Mouse (Mus musculus) megakaryocyte, adult 5-6 weeks (primary cell): ENCODE results near the gene Igf1r. TPM values are rescaled to one million over a fixed set of nuclear protein-coding genes. Genes with fewer than 3 reads are reported as not detected.
A peak's percentile ranks its signal among the peaks of the same experiment; 100 is the strongest.

Experiments
- ATAC-seq: 2 replicates; pipeline ENCODE4 v1.8.0; 2016; ENCODE audit warnings: mild to moderate bottlenecking, inconsistent platforms; ENCODE audit not compliant: poor library complexity, severe bottlenecking
- total RNA-seq, 2 experiments: library from RNA; stranded (forward) in 1 of 2; stranded (reverse) in 1 of 2; fragments of 153-499, 151-499 nt in 1 of 2; fragments of 221-1000, 200-1000 nt in 1 of 2; gene quantifications; 2 replicates each; pipeline versions ENCODE4 v1.2.3 to v1.2.4; 2015 to 2017

Igf1r gene
- total RNA-seq, 2 experiments from 2014 or later = 12.9 to 18.2 TPM

DNA sequence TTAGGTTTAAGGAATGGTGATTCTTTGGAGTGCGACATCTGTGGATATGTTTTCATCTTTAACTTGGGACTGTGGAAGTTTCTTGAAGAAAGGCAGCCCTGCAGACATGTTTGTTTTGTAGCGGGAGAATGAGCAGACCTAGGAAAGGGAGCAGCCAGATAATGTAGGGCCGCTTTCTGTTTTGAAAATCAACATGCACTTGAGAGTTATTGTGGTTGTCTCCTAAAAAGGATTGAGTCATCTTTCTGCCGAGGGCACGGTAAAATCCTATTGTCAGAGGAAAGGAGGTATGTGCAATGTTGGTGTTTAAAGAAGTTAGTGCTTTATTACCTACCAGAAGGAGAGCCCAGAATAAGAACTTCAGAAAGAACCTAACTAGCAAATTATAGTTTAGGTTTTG lies 2.6 kb downstream of the Igf1r start:
- ATAC-seq = no peak

DNA sequence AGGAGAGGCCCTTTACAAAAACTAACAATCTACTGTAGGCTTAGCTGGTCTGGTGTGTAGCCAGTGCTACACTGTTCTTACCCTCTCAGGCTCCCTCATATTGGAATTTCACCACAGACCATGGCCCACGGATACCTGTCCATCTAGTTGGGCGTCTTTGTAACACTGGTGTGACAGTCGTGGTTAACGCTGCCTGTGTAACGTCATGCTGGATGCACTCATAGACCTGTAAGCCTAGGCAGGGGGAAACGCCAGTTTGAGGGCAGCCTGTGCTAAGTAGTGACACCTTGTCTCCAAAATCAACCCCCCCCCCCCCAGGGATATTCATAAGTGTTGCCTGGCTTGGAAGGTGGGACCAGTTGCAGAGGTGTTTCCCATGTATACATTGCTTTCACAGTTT lies 4.7 kb downstream of the Igf1r start:
- no peak for ATAC-seq

DNA sequence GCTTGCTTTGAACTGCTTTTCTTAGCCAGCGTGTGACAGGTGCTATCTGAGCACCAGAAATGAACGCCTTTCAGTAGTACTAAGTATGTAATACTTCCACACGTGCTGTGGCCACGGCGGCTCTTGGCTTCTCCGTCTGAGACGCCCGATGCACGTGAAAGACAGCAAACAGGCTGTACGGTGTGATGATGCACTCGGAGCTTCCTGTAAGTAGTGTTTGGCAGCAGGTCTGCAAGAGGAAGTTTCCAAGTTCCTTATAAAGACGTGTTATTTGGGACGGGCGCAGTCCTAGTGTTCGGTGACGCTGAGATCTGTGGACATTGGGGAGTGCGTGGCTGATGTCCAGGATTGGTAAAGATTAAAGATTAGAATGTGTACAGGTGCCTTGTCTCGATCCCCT lies 5.4 kb downstream of the Igf1r start:
- ATAC-seq = peak; percentile 83

DNA sequence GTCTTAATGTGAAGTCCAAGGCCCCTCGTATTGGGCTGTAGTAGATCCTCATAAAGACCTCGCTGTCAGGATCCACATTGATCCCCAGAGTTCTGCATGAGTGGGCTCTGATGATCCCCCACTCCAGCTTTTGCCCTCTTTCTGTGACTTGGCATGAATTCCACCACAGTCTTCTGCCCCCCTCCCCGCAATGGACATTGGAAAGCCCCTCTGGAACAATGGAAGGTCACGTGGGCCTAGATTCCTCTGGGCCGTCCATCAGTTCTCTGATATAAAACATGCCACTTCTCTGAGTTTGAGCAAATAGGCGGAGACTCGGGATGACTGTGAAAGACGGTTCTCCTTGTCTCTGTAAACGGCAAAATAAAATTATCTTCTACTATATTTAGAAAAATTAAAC lies 8.1 kb downstream of the Igf1r start:
- no peak for ATAC-seq

DNA sequence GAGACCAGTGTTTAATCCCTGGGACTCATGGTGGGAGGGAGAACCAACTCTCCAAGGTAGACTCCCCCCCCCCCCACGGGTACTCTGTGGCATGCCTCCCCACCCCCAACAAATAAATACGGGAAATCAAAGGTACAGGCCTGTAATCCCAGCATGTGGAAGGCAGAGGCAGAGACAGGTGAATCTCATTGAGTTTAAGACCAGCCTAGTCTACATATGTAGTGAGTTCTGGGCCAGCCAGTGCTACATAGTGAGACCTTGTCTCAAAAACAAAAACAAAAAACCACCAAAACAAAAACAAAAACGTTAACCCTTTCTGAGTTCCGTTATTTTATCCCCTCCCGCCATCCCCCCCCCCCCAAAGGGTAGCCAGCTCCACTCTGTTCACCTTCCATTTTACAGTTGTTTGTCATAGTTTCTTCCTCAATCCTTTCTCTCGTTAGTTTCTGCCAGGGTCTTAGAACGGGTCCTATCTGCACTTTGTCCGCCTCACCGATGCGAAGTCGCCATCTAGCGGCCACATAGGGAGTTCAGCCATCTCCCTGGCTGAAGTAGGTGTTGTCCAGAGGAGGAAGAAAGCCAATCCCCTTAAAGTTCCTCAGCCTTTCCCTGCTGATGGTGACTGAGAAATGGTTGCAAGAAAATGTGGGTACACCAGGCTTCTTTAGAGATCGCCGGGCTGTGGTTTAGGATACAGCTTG lies 9.1 kb downstream of the Igf1r start:
- peak; percentile 84 for ATAC-seq

DNA sequence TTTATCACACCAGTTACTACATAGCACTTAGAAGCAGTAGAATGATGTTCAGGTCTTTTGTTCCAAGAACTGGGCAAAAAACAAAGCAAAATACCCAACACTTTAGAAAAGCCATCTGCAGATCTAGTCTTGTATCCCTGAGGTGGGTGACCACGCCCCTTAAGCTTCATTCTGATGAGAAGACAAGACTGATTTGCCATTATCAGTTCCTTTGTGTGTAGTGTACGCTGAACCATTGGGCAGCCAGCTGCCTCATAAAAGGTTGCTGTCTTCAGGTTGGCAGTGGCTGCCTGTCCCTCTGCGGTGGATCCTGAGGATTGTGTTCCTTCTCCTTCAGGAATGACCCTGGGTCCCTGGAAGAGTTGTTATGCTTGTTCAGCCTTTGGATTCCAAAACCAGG lies 11.1 kb downstream of the Igf1r start:
- no peak for ATAC-seq

DNA sequence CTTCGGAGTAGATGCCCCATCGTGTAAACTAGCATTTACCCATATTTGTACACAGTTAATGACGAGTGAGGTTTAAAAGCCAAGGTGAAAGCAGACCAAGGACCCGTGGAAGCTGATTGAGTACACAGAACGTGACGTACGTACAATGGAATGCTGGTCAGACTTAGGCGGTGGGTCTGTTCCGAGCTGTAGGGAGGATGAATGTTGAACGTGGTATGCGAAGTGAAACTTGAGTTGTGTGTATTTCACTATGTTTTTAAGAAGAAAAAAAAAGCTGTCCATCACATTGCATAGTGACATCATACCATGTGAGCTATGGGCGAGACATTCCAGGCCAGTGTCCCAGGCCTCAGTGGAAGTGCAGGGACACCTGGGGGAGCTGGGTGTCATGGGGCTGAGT lies 15.8 kb downstream of the Igf1r start:
- no peak for ATAC-seq

DNA sequence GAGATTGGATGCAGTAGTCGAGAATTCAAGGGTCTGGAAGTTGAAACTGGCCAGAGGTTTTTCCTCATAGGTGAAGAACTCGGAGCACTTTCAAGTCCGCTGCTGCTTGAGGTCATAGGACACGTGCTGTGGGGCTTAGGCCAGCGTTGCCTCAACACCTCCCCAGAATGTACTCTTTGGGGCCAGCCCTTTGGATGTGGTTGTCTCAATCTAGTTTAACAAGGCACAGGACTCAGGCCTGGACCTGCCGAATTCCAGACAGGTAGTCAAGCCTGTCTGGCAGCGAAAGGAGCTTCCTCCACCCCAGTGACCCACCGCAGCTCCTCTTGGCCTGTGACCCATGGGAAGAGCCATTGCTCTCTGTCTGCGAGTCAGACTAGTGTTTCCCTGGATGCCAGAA lies 16.4 kb downstream of the Igf1r start:
- no peak for ATAC-seq

DNA sequence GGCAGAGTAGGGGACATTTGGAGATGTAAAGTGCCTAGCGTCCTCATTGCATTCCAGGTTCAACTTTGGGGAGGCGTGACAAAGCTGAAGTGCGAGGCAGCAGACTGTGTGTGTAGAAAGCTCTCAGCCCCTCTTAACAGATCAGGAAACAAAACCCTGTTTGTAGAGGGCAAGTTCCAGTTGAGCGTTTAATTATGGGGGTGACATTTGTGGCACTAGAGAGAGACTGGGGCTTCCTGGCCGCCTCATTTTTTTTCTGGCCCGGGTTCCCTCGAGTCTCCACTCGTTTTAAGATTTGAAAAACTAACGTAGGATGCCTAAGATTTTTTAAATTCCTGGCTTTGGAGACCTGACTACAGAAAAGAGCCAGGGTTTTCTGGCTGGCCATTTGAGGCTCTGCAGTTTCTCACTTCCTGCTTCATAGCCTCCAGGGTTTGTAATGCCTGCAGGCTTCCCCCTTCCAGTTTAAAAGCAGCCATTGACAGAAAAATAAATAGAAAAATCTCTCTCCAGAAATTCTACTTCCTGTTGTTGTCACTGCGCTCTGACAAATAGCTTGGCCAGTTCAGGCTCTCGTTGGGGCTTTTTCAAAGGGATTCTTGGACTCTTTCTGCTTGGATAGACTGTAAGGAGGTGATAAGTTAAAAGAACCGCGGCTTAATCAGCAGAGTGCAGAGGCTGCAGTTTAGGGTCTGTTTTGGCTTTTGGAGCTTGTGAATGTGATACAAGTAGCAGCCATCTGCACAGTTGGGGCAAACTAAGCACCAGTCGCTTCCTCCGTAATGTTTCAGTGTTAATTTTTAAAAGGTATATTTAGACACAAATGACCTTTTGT lies 20.8 kb downstream of the Igf1r start:
- peak; percentile 79 for ATAC-seq

DNA sequence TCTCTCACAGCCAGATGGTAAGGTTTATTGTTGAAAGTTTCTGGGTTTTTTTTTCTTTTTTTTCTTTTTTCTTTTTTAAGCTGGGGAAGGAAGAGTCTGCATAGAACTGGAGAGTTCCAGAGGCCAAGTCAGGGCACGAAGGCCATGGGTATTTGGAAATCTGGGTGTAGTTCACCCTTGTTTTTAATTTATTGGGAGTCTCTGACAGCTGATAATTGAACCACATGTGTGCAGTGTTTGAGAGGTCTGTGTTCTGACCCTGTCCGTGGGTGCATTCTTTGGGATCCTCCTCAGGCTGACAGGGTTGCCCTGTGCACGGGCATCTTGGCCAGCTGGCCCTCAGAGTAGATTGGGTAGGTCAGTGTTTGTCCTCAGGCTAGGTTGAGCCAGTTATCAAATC lies 29.3 kb downstream of the Igf1r start:
- no peak for ATAC-seq

DNA sequence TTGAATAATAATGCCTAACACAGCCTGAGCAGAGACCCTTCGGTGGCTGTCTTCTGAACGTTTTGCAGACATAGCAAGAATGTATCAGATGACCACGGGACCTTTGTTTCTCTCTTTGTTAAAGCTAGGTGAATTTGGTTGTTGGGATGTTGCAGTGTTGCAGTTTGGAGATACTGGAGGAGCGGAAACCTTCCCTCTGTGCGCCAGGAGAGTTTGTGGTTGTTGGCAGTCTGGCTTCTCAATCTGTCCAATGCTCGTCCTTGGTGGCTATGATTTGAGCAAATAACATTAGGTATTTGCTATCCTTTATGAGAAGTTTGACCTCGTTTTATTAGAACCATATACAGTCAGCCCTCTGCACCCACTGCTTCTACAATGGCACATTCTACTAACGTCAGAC lies 30.2 kb downstream of the Igf1r start:
- ATAC-seq = no peak

DNA sequence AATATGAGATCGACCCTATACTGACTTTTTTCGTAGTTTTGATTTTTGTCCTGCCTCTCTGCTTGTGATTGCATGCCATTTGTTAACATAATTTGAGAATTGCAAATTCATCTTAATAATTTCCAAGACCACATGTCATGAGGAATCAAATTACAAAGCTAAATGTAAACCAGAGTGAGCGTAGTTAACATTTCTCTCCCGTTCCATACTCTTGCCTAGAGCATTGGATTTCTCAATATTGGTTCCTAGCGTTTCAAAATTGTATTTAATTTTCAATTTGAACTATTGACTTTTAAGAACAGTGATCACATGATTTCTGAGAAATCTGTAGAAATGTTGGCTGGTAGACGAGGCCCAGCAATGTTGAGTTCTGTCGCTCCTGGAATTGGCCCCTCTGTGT lies 30.8 kb downstream of the Igf1r start:
- ATAC-seq = no peak

DNA sequence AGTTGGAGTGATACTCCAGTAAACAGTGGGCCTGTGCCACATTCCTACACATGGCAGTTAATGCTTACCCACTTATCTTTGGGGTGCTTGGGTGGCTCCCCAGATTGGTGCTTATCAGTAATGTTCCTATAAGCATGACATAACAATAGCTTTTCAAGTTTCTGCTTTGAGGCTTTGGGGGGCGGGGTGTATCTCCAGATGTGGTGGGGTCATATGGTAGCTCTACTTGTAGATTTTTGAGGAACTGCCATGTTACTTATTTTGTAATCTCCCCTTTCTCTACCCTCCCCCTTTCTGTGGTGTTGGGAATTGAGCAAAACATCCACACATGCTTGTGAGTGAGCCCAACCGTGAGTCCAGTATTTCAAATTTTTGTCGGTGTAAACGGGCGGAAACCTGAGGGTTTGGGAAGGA lies 32.4 kb downstream of the Igf1r start:
- ATAC-seq = peak; percentile 89

DNA sequence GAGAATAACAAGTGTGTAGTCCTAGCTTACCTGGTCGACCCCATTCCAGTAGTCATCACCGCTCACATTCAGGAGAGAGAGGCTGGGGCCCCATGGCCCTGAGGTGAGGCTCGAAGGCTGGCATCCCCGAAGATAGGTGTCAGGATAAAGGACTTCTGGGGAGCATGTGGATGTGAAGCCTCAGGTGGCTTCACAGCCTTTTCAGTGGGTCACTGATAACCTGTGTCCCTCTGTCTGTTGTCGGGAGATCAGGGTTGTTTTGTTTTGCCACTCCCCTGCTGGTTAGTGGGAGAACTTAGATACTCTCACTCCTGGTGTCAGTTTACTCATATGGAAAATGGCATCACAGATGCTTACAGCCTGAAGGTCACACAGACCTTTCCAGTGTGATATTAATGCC lies 32.9 kb downstream of the Igf1r start:
- peak; percentile 9 for ATAC-seq

DNA sequence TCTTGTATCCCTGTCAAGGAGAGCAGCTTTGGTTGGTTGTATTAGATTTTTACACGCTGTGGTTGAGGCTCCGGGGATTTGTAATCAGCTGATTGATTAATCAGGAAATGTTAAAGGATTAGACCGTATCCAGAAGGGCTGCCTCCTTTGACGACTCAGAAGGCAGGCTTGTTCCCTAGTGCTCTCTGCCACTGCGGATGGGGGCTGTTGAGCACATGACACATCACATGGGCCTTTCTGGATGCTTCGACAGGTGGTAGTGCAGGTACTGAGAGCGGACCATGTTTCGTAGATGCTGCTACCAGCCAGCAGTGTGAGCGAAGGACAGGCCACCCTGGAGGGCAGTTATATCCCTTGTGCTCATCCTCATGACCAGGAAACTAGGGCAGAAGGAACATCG lies 33.6 kb downstream of the Igf1r start:
- ATAC-seq = no peak

DNA sequence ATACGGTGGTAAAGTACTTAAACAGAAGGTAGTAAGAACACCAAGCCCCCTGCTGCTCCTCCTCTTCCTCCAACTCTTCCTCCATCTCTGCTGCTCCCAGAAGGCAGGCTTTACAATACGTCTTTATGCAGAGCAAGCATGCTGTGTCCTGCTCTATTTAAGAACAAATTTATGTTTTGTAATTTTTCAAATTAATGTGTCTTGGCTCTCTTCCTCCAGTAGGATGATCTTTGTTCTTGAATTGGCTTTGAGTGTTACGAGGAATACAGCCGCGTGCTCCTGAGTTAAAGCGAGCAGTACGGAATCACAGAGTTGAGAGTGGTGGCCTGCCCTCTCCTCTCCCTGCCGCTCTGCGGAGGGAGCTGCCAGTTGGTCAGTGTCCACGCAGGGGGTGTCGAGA lies 34.2 kb downstream of the Igf1r start:
- no peak for ATAC-seq

DNA sequence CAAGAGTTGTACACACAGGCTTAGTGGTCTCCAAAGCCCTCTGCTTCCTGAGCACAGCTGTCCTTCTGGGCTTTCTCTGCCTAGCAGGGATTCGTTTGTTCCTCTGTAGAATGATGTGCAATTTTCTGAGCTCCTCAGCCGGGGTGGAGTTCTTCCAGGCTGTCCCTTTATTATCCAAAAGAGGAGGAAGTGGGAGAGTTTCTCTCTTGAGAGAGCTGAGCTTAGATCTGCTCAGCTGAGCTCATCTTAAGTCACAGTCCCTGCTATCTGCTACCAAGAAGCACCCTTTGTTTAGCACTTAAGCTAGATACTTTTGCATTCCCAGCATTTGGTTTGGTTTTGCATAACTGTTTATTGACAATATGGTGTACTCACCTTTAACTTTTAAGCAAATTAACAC lies 36.7 kb downstream of the Igf1r start:
- ATAC-seq = peak; percentile 19

DNA sequence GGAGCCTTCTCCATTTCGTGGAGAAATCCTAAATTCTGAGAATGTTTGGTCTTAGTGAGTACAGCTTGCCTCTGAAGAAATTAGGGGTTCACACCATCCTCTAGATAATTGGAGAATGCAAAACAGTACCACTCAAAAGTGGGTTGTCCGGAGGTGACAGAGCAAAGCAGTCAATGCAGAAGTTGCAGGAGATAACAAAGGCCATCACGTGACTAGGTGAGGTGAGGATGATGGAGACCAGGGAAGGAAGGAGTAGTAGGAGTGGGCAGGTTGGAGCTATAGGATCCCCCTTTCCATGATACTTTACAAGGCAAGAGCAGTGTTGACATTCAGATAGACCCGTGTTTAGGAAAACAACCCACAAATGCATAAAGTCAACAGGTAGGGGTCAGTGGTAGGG lies 41.0 kb downstream of the Igf1r start:
- peak; percentile 37; the same call in 1 of the 2 replicates for ATAC-seq

DNA sequence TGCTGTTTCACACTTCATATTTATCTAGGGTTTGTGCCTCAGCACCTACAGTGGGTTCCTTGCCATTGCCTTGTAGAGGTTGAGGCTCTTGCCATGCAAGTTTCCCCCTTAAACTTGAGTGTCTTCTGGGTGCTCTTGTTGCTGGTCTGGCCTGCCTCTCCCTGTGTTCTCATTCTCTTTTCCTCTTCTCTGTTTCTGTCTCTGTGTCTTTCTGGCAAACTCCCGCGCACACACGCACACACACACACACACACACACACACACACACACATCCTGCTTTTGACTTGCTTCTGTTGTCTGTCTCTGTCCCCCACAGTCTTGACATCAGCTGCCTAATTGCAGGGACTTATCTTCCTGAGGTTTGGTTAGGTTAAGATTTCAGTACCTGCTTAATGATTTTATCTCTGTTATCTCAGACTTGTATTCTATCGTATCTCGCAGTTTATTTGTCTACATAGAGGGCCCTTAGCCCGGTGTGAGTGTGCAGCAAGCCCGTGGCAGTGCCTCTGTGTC lies 41.8 kb downstream of the Igf1r start:
- ATAC-seq = no peak

DNA sequence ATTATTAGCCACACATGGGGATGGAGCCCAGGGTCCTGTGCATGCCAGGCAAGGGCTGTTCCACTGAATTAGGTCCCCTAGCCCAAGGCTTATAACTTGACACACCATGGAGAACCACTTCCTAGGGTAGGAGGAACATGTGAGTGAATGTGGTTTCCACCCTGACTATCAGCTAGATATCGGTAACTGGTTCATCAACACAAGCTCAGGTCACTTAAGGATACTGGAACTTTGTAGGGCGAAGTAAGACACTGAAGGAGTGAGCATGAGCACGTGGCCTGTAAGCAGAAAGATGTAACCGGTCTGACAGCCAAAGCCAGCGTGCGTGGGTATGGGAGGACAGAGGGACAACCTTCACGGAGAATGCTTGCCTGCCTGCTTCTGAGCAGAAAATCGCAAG lies 42.6 kb downstream of the Igf1r start:
- ATAC-seq = peak; percentile 43; the same call in 1 of the 2 replicates

DNA sequence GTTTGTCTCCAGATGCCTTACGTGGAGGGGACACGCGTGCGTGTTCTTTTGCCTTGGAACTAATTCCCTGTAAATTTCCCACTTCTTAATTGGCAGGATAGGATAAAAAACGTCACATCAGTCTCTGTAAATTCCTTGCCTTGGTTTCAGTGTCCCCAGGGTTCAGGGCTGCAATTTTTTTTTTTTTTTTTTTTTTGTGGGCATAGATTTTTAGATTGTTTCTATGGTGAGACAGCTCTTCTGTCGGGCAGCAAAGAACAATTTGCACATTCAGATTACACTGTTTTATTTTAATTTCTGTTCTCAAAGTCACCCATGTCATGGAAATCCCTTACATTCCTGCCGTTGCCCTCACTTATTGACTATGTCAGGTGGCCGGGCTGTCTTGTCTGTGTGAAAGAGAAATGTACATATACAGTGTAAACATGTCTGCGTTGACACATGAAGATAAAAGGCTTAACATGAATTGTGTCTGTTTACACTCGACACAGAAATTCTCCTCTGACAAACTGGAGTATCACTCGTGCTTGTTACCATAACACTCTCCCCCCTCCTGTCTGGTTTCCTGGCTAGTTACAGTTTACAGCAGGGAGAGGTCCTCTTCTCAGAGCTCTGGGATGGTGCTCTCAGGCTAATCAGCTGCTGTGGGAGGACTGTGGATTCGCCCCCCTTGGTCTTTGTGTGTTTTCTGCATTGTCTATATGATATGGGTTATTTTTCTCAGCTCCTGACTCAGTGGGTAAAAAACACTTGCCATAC lies 43.8 kb downstream of the Igf1r start:
- no peak for ATAC-seq
